Mouse (Mus musculus) erythroblast, embryonic 14.5 days (primary cell): ENCODE data around the gene Patj. TPM values are rescaled to one million over a fixed set of nuclear protein-coding genes. Genes with fewer than 3 reads are reported as not detected.

Experiments used
- H3K27me3 ChIP-seq: 2 replicates; pipeline ENCODE4 v1.6.1; 2012; ENCODE audit warnings: inconsistent platforms; ENCODE audit not compliant: control insufficient read depth
- H3K36me3 ChIP-seq: 2 replicates; pipeline ENCODE4 v1.6.1; 2012; ENCODE audit warnings: mild to moderate bottlenecking, inconsistent platforms; ENCODE audit not compliant: control insufficient read depth
- H3K4me1 ChIP-seq: 2 replicates; pipeline ENCODE4 v1.6.1; 2012; ENCODE audit warnings: inconsistent platforms; ENCODE audit not compliant: control insufficient read depth
- H3K4me3 ChIP-seq: replicated peaks from 2 replicates; pipeline ENCODE3; 2012; ENCODE audit warnings: moderate library complexity, mild to moderate bottlenecking, inconsistent platforms
- H3K9me3 ChIP-seq: 2 replicates; pipeline ENCODE4 v1.6.1; 2012; ENCODE audit warnings: low read length, inconsistent platforms, mixed read lengths; ENCODE audit not compliant: control insufficient read depth
- GATA1 ChIP-seq: IDR thresholded peaks from 2 replicates; pipeline ENCODE4 v1.6.1; 2012; ENCODE audit warnings: low read length, inconsistent platforms, mixed read lengths
- TAL1 ChIP-seq: IDR thresholded peaks from 3 replicates; pipeline ENCODE4 v1.6.1; 2012; ENCODE audit warnings: low read length, inconsistent platforms, mixed read lengths
- polyA plus RNA-seq: library from polyadenylated mRNA; stranded (reverse); fragments of >175 nt; gene quantifications from 2 replicates; pipeline ENCODE4 v1.2.3, GENCODE M21; 2012

Gene Patj
- polyA plus RNA-seq, 1 experiment = not detected

- no peaks in the 10 kb centered on the region for H3K4me1 ChIP-seq
- no peaks in the 10 kb centered on the region; the same call in 1 of the 2 replicates for H3K36me3 ChIP-seq
- H3K27me3 ChIP-seq = no peaks in the 10 kb centered on the region
- TF ChIP-seq GATA1 = no peak
- no peak for TF ChIP-seq TAL1
- H3K9me3 ChIP-seq = peaks cover 7% of the 10 kb centered on the region
- H3K4me3 ChIP-seq = no peak overlapping the region
These were observed 291.2 kb downstream of the Patj start for GRCm38 (mm10) chr4:98686678-98687267.

DNA sequence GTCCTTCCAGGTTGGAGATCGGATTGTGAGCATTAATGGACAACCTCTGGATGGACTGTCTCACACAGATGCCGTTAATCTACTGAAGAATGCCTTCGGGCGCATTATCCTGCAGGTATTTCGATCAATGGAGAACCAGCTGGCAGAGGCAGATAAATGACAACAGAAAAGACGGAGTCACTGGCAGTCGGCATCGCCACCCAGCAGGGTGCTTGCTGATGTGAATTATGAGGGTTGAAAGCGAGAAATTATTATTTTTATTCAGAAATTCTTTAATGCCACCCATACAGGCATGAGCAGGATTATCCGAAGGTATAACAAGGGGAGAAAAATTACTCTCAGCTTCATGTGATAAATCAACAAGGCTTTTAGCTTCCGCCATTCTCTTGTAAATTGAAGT, 292.5 kb downstream of the Patj start:
- no peaks in the 10 kb centered on the region; the same call in 1 of the 2 replicates for H3K36me3 ChIP-seq
- H3K4me3 ChIP-seq = no peak overlapping the region
- no peaks in the 10 kb centered on the region for H3K4me1 ChIP-seq
- H3K27me3 ChIP-seq = no peaks in the 10 kb centered on the region
- TF ChIP-seq TAL1 = no peak
- no peak for TF ChIP-seq GATA1
- peaks cover 7% of the 10 kb centered on the region for H3K9me3 ChIP-seq

DNA sequence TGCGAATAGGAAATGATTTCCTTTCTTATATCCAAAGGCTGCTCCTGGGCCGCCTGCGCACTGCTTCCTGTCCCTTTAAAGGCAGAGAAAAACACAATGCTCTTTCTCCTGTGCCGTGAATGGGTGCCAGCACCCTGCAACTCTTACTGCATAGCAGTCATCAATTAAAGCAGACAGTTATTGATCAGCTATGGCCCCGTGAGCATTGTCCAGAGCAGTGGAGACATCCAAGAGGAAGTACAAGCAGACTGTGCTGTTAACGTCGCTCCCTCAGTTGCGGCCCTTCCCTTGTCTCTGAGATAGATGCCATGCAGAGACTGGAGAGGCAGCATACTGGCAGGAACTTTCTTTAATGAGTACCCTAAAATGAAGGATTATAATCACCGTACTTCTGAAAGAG, 292.9 kb downstream of the Patj start:
- Histone ChIP-seq H3K27me3 (no peaks in the 10 kb centered on the region), H3K4me1 (no peaks in the 10 kb centered on the region), H3K36me3 (no peaks in the 10 kb centered on the region; the same call in 1 of the 2 replicates), H3K4me3 (no peak overlapping the region), H3K9me3 (peaks cover 7% of the 10 kb centered on the region)
- TF ChIP-seq TAL1 = no peak
- no peak for TF ChIP-seq GATA1

- no peaks in the 10 kb centered on the region for H3K4me1 ChIP-seq
- H3K4me3 ChIP-seq = no peak overlapping the region
- no peaks in the 10 kb centered on the region; the same call in 1 of the 2 replicates for H3K36me3 ChIP-seq
- H3K9me3 ChIP-seq = peaks cover 7% of the 10 kb centered on the region
- TF ChIP-seq TAL1 (no peak), GATA1 (no peak)
- H3K27me3 ChIP-seq = no peaks in the 10 kb centered on the region
These were observed 294.4 kb downstream of the Patj start for GRCm38 (mm10) chr4:98689988-98690387.

- peaks cover 5% of the 10 kb centered on the region for H3K9me3 ChIP-seq
- no peaks in the 10 kb centered on the region for H3K27me3 ChIP-seq
- no peaks in the 10 kb centered on the region for H3K4me1 ChIP-seq
- no peaks in the 10 kb centered on the region; the same call in 1 of the 2 replicates for H3K36me3 ChIP-seq
- H3K4me3 ChIP-seq = no peak overlapping the region
- TF ChIP-seq GATA1 (no peak), TAL1 (no peak)
These were observed 298.0 kb downstream of the Patj start for GRCm38 (mm10) chr4:98693465-98694185.

GRCm38 (mm10) chr4:98697932-98698331, 302.3 kb downstream of the Patj start:
- Histone ChIP-seq H3K27me3 (no peaks in the 10 kb centered on the region), H3K4me1 (no peaks in the 10 kb centered on the region), H3K36me3 (no peaks in the 10 kb centered on the region), H3K9me3 (no peaks in the 10 kb centered on the region), H3K4me3 (no peak overlapping the region)
- TF ChIP-seq TAL1 = no peak
- no peak for TF ChIP-seq GATA1

- no peaks in the 10 kb centered on the region for H3K4me1 ChIP-seq
- no peaks in the 10 kb centered on the region for H3K36me3 ChIP-seq
- H3K9me3 ChIP-seq = no peaks in the 10 kb centered on the region
- no peak overlapping the region for H3K4me3 ChIP-seq
- no peaks in the 10 kb centered on the region for H3K27me3 ChIP-seq
- TF ChIP-seq TAL1 (no peak), GATA1 (no peak)
These were observed 303.3 kb downstream of the Patj start for GRCm38 (mm10) chr4:98698921-98699320.

DNA sequence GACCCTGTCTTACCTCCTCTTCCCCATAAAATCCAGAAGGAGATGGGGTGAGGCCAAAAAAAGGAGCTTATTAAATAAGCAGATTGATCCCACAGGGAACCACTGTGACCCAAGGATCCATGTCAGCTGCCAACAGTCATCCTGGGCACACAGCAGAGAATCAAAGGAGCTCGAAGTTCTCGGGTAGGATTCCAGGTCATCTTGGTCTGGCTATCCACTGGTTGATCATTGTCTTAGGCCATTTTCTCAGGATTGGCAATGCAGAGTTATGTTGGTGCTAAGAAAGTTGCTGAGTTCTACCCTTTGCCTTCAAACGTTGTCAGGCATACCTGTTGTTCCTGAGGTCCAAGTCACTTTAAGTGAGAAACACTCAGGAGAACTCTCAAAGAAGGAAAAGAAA, 304.6 kb downstream of the Patj start:
- Histone ChIP-seq H3K4me3 (no peak overlapping the region), H3K27me3 (no peaks in the 10 kb centered on the region), H3K9me3 (no peaks in the 10 kb centered on the region), H3K36me3 (no peaks in the 10 kb centered on the region), H3K4me1 (no peaks in the 10 kb centered on the region)
- TF ChIP-seq TAL1 (no peak), GATA1 (no peak)

DNA sequence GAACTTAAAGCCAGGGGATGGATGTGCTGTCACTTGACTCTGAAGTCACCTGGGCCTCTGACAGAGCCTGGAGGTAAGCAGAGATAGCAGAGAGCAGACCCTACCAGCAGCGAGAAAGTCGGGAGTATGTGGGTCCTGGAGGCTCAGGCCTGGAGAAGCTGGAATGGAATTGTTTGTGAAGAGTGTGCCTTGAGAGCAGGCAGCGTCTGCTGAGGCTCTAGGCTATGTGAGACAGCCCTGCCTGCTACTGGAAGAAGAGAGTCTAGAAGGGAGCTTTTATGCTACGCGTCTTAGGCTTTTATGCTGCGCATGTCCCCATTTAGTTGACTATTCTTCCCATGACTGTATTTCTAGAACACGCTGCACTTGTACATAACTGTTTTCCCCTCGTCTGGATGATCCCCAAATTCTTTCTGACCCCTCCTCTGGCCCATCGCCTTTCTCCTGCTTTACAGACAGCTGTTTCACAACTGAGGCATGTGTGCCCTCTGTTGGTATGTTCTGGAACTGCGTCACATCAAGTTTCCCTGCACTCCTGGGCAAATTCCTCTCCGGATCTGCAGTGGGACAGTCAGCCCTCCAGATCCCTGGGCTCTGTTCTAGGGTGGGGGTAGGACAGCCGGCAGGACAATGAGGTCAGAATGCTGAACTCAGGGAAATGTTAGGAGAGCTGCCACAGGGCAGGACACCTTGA, 306.8 kb downstream of the Patj start:
- H3K9me3 ChIP-seq = no peaks in the 10 kb centered on the region; the same call in 1 of the 2 replicates
- H3K4me1 ChIP-seq = no peaks in the 10 kb centered on the region
- H3K4me3 ChIP-seq = no peak overlapping the region
- TF ChIP-seq TAL1 (no peak), GATA1 (no peak)
- H3K36me3 ChIP-seq = no peaks in the 10 kb centered on the region
- H3K27me3 ChIP-seq = no peaks in the 10 kb centered on the region
